Mouse (Mus musculus) megakaryocyte, embryonic 14.5 days (primary cell): Measurements from ENCODE around the gene Gja10.

ENCODE experiments used
- FLI1 ChIP-seq: IDR thresholded peaks from 2 replicates; pipeline ENCODE4 v1.6.1; 2012; ENCODE audit warnings: low read length, inconsistent platforms, mixed read lengths
- GATA1 ChIP-seq: IDR thresholded peaks from 3 replicates; pipeline ENCODE4 v1.6.1; 2012; ENCODE audit warnings: mixed read lengths, low read length, inconsistent platforms, borderline replicate concordance

DNA sequence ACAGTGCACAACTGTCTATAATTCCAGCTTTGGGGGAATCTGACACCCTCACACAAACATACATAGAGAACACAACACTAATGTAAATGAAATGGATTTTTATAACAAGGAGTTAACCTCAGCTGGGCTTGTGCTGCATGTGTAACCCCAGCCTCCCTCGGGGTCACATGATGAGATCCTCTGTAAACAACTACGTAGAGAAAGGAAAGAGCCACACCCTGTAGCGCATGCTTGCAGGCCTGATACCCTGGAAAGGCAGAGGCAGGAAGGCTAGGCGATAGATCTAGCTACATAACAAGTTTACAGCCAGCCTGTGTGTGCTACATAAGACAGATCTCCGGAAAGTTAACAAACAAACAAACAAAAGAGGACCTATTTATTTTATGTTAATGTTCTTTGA lies 49.1 kb upstream of the Gja10 start:
- TF ChIP-seq GATA1 (no peak), FLI1 (no peak)
